Mouse (Mus musculus): ENCODE results near the gene Mocs3.
A peak's percentile ranks its signal among the peaks of the same experiment; 100 is the strongest.

The Mocs3 gene

GRCm38 (mm10) chr2:168230026-168230728, at the start of gene Mocs3, which contains the start of the genes Gm20716 and Dpm1:
Mocs3 (plus strand) TSS chr2:168230622.
Gm20716 (minus strand) TSS chr2:168230364.
Dpm1 (minus strand) TSS chr2:168230591.
- peak; percentile 88 for DNase-seq (ENCODE audit: low spot score)

GRCm38 (mm10) chr2:168191856-168192255, 38.6 kb upstream of the Mocs3 start:
- DNase-seq (ENCODE audit: low spot score), result no peak

- no peak for DNase-seq (ENCODE audit: low spot score)
Observed at GRCm38 (mm10) chr2:168193685-168194084, 36.7 kb upstream of the Mocs3 start.

GRCm38 (mm10) chr2:168195721-168196120, 34.7 kb upstream of the Mocs3 start:
- DNase-seq (ENCODE audit: low spot score), result no peak

- no peak for DNase-seq (ENCODE audit: low spot score)
Observed at GRCm38 (mm10) chr2:168198421-168198820, 32.0 kb upstream of the Mocs3 start.

GRCm38 (mm10) chr2:168199476-168199875, 30.9 kb upstream of the Mocs3 start:
- no peak for DNase-seq (ENCODE audit: low spot score)

GRCm38 (mm10) chr2:168200014-168200691, 30.3 kb upstream of the Mocs3 start:
- no peak for DNase-seq (ENCODE audit: low spot score)

GRCm38 (mm10) chr2:168204476-168204999, 25.9 kb upstream of the Mocs3 start:
- no peak for DNase-seq (ENCODE audit: low spot score)

- DNase-seq (ENCODE audit: low spot score), result peak; percentile 96
Observed at GRCm38 (mm10) chr2:168205265-168205664, 25.2 kb upstream of the Mocs3 start.

GRCm38 (mm10) chr2:168205681-168206631, 24.5 kb upstream of the Mocs3 start:
- DNase-seq (ENCODE audit: low spot score), result no peak

- DNase-seq (ENCODE audit: low spot score), result peak; percentile 98
Observed at GRCm38 (mm10) chr2:168206725-168207644, 23.4 kb upstream of the Mocs3 start, which contains the start of gene Adnp. Adnp (minus strand) TSS chr2:168207112.

- DNase-seq (ENCODE audit: low spot score), result no peak
Observed at GRCm38 (mm10) chr2:168207883-168208282, 22.5 kb upstream of the Mocs3 start.

GRCm38 (mm10) chr2:168213788-168214397, 16.5 kb upstream of the Mocs3 start:
- no peak for DNase-seq (ENCODE audit: low spot score)

- DNase-seq (ENCODE audit: low spot score), result no peak
Observed at GRCm38 (mm10) chr2:168223326-168223725, 7.1 kb upstream of the Mocs3 start.

- DNase-seq (ENCODE audit: low spot score), result no peak
Observed at GRCm38 (mm10) chr2:168229116-168230025, 1.1 kb upstream of the Mocs3 start.

GRCm38 (mm10) chr2:168230773-168231470, 500 bp downstream of the Mocs3 start:
- peak; percentile 20 for DNase-seq (ENCODE audit: low spot score)

GRCm38 (mm10) chr2:168231471-168231829, 1.0 kb downstream of the Mocs3 start:
- no peak for DNase-seq (ENCODE audit: low spot score)

- no peak for DNase-seq (ENCODE audit: low spot score)
Observed at GRCm38 (mm10) chr2:168233286-168233685, 2.9 kb downstream of the Mocs3 start.

- no peak for DNase-seq (ENCODE audit: low spot score)
Observed at GRCm38 (mm10) chr2:168238335-168238734, 7.9 kb downstream of the Mocs3 start.
